Mouse (Mus musculus) cortical plate, adult 2 months (tissue): ENCODE measurements around the gene 1700017N19Rik. TPM values are rescaled to one million over a fixed set of nuclear protein-coding genes. Genes with fewer than 3 reads are reported as not detected.
"Not testable (repeated sequence)": the region's sequence is repeated elsewhere in the genome, so short reads cannot be mapped to it uniquely, and the experiment has no call there.

Experiments used
- H3K27ac ChIP-seq: fragments of 200-500 bp; 2 replicates; pipeline ENCODE4 v1.5.1; 2012; ENCODE audit warnings: low read length, control low read depth, inconsistent platforms; ENCODE audit not compliant: insufficient read depth
- H3K4me1 ChIP-seq: fragments of 200-500 bp; 2 replicates; pipeline ENCODE4 v1.6.1; 2011; ENCODE audit warnings: low read length; ENCODE audit not compliant: control insufficient read depth, insufficient read depth
- H3K4me3 ChIP-seq: fragments of 200-500 bp; 2 replicates; pipeline ENCODE4 v1.5.1; 2011; ENCODE audit warnings: mild to moderate bottlenecking, low read length, control low read depth; ENCODE audit not compliant: insufficient read depth
- CTCF ChIP-seq: fragments of 200-500 bp; IDR thresholded peaks from 2 replicates; pipeline ENCODE4 v1.5.1; 2011; ENCODE audit warnings: mild to moderate bottlenecking, control low read depth, low read length; ENCODE audit not compliant: insufficient read depth; ENCODE audit errors: extremely low read depth
- POLR2A ChIP-seq: fragments of 200-500 bp; IDR thresholded peaks from 2 replicates; pipeline ENCODE4 v1.6.1; 2011; ENCODE audit warnings: mild to moderate bottlenecking, low read length, control low read depth; ENCODE audit not compliant: insufficient read depth; ENCODE audit errors: extremely low read depth
- polyA plus RNA-seq: library from polyadenylated mRNA; depleted of rRNA; stranded (reverse); fragments of >200 nt; gene quantifications from 2 replicates; pipeline ENCODE4 v1.2.3, GENCODE M21; 2012; rRNA removed

Gene 1700017N19Rik
- not detected in 2 replicates for polyA plus RNA-seq

GRCm38 (mm10) chr10:100590323-100590722, at the start of gene 1700017N19Rik, which contains the start of gene 4930430F08Rik:
Gene 1700017N19Rik, plus strand, starts transcription at chr10:100590484.
Gene 4930430F08Rik, minus strand, starts transcription at chr10:100590423.
- Histone ChIP-seq H3K27ac (no peak within 1 kb of the TSS), H3K4me1 (peaks cover 3% of the 10 kb centered on the region), H3K4me3 (no peak within 1 kb of the TSS; the same call in 1 of the 2 replicates)
- TF ChIP-seq POLR2A: no peak
- no peak for TF ChIP-seq CTCF

GRCm38 (mm10) chr10:100556566-100557175, 33.6 kb upstream of the 1700017N19Rik start:
- Histone ChIP-seq H3K27ac (no peak overlapping the region), H3K4me3 (no peak overlapping the region), H3K4me1 (no peaks in the 10 kb centered on the region)
- TF ChIP-seq POLR2A (no peak), CTCF (no peak)

- not testable (repeated sequence) for H3K4me3 ChIP-seq, H3K27ac ChIP-seq, H3K4me1 ChIP-seq
Measured at GRCm38 (mm10) chr10:100560194-100560883, 29.9 kb upstream of the 1700017N19Rik start.

- Histone ChIP-seq H3K4me1 (peaks cover 2% of the 10 kb centered on the region), H3K27ac (no peak overlapping the region), H3K4me3 (no peak overlapping the region)
- TF ChIP-seq POLR2A (no peak), CTCF (no peak)
Measured at GRCm38 (mm10) chr10:100564112-100564511, 26.2 kb upstream of the 1700017N19Rik start.

- Histone ChIP-seq H3K4me1 (no peaks in the 10 kb centered on the region; the same call in 1 of the 2 replicates), H3K27ac (no peak overlapping the region), H3K4me3 (no peak overlapping the region)
- no peak for TF ChIP-seq CTCF
- no peak for TF ChIP-seq POLR2A
Measured at GRCm38 (mm10) chr10:100571707-100572106, 18.6 kb upstream of the 1700017N19Rik start.

- no peak for TF ChIP-seq CTCF
- no peak for TF ChIP-seq POLR2A
- no peak overlapping the region for H3K27ac ChIP-seq
- H3K4me3 ChIP-seq: no peak overlapping the region
- H3K4me1 ChIP-seq: no peaks in the 10 kb centered on the region; the same call in 1 of the 2 replicates
Measured at GRCm38 (mm10) chr10:100574505-100575149, 15.7 kb upstream of the 1700017N19Rik start.

- no peak overlapping the region for H3K27ac ChIP-seq
- no peak overlapping the region for H3K4me3 ChIP-seq
- TF ChIP-seq POLR2A (no peak), CTCF (no peak)
- H3K4me1 ChIP-seq: no peaks in the 10 kb centered on the region; the same call in 1 of the 2 replicates
Measured at GRCm38 (mm10) chr10:100575294-100575693, 15.0 kb upstream of the 1700017N19Rik start.

- TF ChIP-seq POLR2A (no peak), CTCF (no peak)
- Histone ChIP-seq H3K27ac (no peak overlapping the region), H3K4me1 (peaks cover 3% of the 10 kb centered on the region), H3K4me3 (no peak overlapping the region)
Measured at GRCm38 (mm10) chr10:100584178-100584577, 6.1 kb upstream of the 1700017N19Rik start.

- Histone ChIP-seq H3K27ac (no peak overlapping the region), H3K4me3 (peak overlapping the region; percentile 61), H3K4me1 (peaks cover 3% of the 10 kb centered on the region)
- TF ChIP-seq POLR2A (no peak), CTCF (no peak)
Measured at GRCm38 (mm10) chr10:100588524-100588923, 1.8 kb upstream of the 1700017N19Rik start.
